Mouse (Mus musculus) kidney, postnatal 0 days (tissue): ENCODE measurements around the gene Pofut2. TPM values are rescaled to one million over a fixed set of nuclear protein-coding genes. Genes with fewer than 3 reads are reported as not detected.
A peak's percentile ranks its signal among the peaks of the same experiment; 100 is the strongest.

ENCODE experiments used
- ATAC-seq: fragments of 200-750 bp; cut with Nextera tagmentation; replicated peaks from 2 replicates; pipeline ENCODE4 v1.8.0; 2017; ENCODE audit warnings: low read depth, moderate number of reproducible peaks, moderate TSS enrichment, moderate library complexity; ENCODE audit not compliant: low FRiP score
- DNase-seq: peaks from one replicate; pipeline ENCODE4 v3.0.0-alpha.2; 2016; ENCODE audit warnings: low spot score
- H3K27ac ChIP-seq: fragments of 300-500 bp; sonication (generic); 2 replicates; pipeline ENCODE4 v1.5.1; 2014; ENCODE audit warnings: mild to moderate bottlenecking
- H3K27me3 ChIP-seq: fragments of 300-500 bp; sonication (generic); 2 replicates; pipeline ENCODE4 v1.6.1; 2014; ENCODE audit warnings: low read length, mixed read lengths; ENCODE audit not compliant: insufficient read depth
- H3K36me3 ChIP-seq: fragments of 300-500 bp; sonication (generic); 2 replicates; pipeline ENCODE4 v1.6.1; 2014; ENCODE audit warnings: low read length, mixed read lengths; ENCODE audit not compliant: insufficient read depth
- H3K4me1 ChIP-seq: fragments of 300-500 bp; sonication (generic); replicated peaks from 2 replicates; pipeline ENCODE4 v1.6.1; 2014; ENCODE audit warnings: antibody characterized with exemption, low read length, mixed read lengths; ENCODE audit not compliant: insufficient read depth
- H3K4me2 ChIP-seq: fragments of 300-500 bp; sonication (generic); 2 replicates; pipeline ENCODE4 v1.6.1; 2014; ENCODE audit warnings: mild to moderate bottlenecking, low read length, moderate library complexity, mixed read lengths
- H3K4me3 ChIP-seq: fragments of 300-500 bp; sonication (generic); replicated peaks from 2 replicates; pipeline ENCODE4 v1.5.1; 2014; ENCODE audit warnings: low read depth, low read length
- H3K9ac ChIP-seq: fragments of 300-500 bp; sonication (generic); 2 replicates; pipeline ENCODE4 v1.6.1; 2014; ENCODE audit warnings: low read depth, low read length
- H3K9me3 ChIP-seq: fragments of 300-500 bp; sonication (generic); replicated peaks from 2 replicates; pipeline ENCODE4 v1.6.1; 2016; ENCODE audit warnings: low read length, inconsistent platforms, mixed read lengths
- CTCF ChIP-seq: IDR thresholded peaks from 2 replicates; pipeline ENCODE4 v1.5.1; 2016; ENCODE audit warnings: antibody characterized with exemption, low read depth, mild to moderate bottlenecking, moderate library complexity
- WGBS: fragments of 180-500 bp; shearing (Covaris S2); extraction: QIAGEN DNeasy Blood & Tissue Kit; methylation state at CpG from one replicate; pipeline ENCODE4 v1.1.7; 2014; 5-methylcytosine and 5-hydroxymethylcytosine counted together
- polyA plus RNA-seq: library from polyadenylated mRNA; unstranded; fragments of >200 nt; fragmentation: Nextera tagmentation; extraction: Ambion mirVana; gene quantifications from 2 replicates; pipeline ENCODE4 v1.2.1, GENCODE M21; 2015

Gene Pofut2
- polyA plus RNA-seq, 1 experiment from 2014 or later, result 96.9 TPM

DNA sequence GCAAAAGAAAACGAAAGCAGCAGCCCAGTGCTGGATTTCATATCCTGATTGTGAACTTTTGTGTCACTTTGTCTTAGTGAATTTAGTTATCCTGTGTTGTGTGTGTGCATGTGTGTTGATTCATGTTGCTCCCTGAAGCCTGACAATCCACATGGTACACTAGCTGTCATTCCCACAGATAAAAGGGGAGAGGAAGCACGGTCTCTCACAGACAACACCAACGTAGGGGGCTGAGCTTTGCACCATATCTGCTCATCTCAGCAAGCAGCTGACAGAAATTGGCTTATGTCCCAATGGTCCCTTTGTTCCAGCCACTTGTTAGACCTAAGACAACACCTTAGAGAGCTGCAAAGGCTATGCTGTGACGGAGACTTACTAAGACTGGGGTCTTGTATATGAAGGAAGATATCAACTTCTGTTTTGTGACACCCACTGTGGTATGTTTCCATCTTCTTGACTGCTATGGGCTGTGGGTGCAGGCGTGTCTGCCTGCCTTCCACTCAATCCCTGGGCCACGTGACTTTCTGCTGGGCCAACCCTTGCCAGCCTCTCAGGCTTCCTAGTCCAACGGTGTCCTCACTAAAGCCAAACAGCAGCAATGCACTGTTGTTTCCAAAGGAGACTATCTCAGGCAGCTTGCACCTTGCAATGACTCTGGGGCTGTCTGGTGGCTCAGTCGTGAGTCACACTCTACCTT, 41.4 kb downstream of the Pofut2 start:
- Histone ChIP-seq H3K9me3 (no peaks in the 10 kb centered on the region), H3K4me3 (no peak overlapping the region), H3K4me2 (no peak overlapping the region), H3K27me3 (no peaks in the 10 kb centered on the region), H3K36me3 (no peaks in the 10 kb centered on the region), H3K4me1 (no peaks in the 10 kb centered on the region), H3K27ac (no peak overlapping the region), H3K9ac (no peak overlapping the region)
- no peak for DNase-seq
- ATAC-seq, result no peak
- WGBS, result 83% methylated on average over 8 of the region's 8 CpGs
- TF ChIP-seq CTCF, result no peak

DNA sequence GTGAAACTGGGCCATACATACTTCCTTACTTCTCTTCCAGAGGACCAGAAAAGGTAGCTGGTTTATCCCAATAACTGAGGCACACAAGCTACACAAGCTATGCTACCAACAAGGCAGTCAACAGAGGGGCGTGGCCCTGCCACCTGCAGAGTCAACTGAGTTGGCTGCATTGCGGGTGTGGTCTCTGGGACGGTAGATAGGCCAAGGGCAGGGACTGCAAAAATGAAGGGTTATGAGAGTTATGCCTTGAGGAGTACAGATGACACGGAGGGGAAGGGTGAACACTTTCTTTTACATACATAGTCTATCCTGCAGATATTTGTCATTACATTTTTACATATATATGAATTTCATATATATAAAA, 41.9 kb downstream of the Pofut2 start:
- 95% methylated on average over 4 of the region's 4 CpGs for WGBS
- DNase-seq (no peak), ATAC-seq (no peak)
- no peak for TF ChIP-seq CTCF
- H3K9me3 ChIP-seq, result no peaks in the 10 kb centered on the region
- H3K36me3 ChIP-seq, result no peaks in the 10 kb centered on the region
- no peaks in the 10 kb centered on the region for H3K4me1 ChIP-seq
- H3K9ac ChIP-seq, result no peak overlapping the region
- no peak overlapping the region for H3K4me2 ChIP-seq
- H3K27me3 ChIP-seq, result no peaks in the 10 kb centered on the region
- H3K27ac ChIP-seq, result no peak overlapping the region
- no peak overlapping the region for H3K4me3 ChIP-seq

DNA sequence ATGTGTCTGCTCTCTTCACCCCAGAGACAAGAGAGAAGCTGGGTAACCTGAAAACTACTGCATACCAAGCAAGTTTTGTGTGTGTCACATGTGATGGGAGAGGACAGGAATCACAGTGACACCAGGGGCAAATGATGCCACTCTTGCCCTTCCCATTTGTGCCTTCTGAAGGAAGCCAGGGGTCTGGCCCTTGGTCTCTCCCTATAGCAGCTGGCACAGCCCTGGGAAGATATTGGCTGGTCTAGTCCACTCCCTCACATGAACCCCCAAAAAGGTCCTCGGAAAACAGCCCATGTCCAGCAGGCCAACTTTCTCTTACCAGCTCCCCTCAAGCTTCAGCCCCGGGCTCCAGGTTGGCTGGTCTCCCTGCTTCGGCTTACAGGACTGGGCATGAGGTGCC, 45.3 kb downstream of the Pofut2 start:
- ATAC-seq, result no peak
- WGBS, result 54% methylated on average over 3 of the region's 3 CpGs
- Histone ChIP-seq H3K27me3 (no peaks in the 10 kb centered on the region), H3K9ac (no peak overlapping the region), H3K27ac (no peak overlapping the region), H3K36me3 (no peaks in the 10 kb centered on the region), H3K4me3 (no peak overlapping the region), H3K9me3 (no peaks in the 10 kb centered on the region), H3K4me2 (no peak overlapping the region), H3K4me1 (no peaks in the 10 kb centered on the region)
- TF ChIP-seq CTCF, result no peak
- no peak for DNase-seq

DNA sequence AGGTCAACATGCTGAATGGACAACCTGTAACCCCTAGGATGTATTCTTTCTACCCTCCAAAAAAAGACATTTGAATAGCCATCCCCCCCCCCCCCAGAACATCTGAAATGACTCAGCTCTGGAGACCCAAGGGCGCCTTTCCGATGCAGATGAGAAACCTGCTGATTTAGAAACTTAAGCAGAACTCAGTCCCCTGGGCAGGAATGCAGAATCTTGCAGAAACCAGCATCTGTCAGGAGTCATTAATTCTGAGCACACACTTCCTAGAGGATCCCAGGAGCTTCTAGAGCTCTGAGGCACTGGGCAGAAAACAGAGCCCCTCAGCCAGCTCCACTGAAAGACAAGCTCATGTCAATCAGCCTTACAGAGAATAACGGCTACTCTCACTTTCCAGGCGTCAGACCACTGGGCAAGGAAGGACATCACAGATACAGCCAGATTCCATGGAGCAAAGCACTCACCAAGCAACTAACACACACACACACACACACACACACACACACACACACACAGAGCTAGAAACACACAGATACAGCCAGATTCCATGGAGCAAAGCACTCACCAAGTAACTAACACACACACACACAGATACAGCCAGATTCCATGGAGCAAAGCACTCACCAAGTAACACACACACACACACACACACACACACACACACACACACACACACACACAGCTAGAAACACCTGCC, 46.0 kb downstream of the Pofut2 start:
- Histone ChIP-seq H3K36me3 (no peaks in the 10 kb centered on the region), H3K4me2 (no peak overlapping the region), H3K4me3 (no peak overlapping the region), H3K9ac (no peak overlapping the region), H3K27ac (no peak overlapping the region), H3K4me1 (no peaks in the 10 kb centered on the region), H3K27me3 (no peaks in the 10 kb centered on the region), H3K9me3 (no peaks in the 10 kb centered on the region)
- peak; percentile 69 for DNase-seq
- ATAC-seq, result no peak
- no peak for TF ChIP-seq CTCF
- 45% methylated on average over 4 of the region's 4 CpGs for WGBS

DNA sequence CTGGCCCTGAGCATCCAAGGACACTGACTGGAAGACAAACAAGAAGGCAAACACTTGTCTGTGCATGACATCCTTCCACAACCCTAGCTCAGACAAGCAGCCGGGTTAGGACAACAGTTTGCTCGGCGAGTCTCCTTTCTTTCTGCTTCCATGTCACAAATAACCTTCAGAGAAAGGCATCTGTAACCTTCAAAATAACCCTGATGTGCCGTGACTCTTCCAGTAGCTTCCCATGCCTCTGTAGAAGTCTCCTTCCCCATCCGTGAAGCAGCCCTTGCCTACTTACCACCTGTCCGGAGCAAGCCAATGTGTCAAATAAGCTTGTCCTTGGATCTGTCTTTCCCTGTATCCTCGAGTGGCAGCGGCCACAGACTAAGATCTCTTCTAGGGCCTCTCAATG, 46.7 kb downstream of the Pofut2 start:
- 82% methylated on average over 8 of the region's 8 CpGs for WGBS
- no peak overlapping the region for H3K4me3 ChIP-seq
- no peak overlapping the region for H3K9ac ChIP-seq
- no peaks in the 10 kb centered on the region for H3K9me3 ChIP-seq
- H3K36me3 ChIP-seq, result no peaks in the 10 kb centered on the region
- no peak overlapping the region for H3K27ac ChIP-seq
- no peak for TF ChIP-seq CTCF
- ATAC-seq (no peak), DNase-seq (no peak)
- no peaks in the 10 kb centered on the region for H3K4me1 ChIP-seq
- no peaks in the 10 kb centered on the region for H3K27me3 ChIP-seq
- no peak overlapping the region for H3K4me2 ChIP-seq

DNA sequence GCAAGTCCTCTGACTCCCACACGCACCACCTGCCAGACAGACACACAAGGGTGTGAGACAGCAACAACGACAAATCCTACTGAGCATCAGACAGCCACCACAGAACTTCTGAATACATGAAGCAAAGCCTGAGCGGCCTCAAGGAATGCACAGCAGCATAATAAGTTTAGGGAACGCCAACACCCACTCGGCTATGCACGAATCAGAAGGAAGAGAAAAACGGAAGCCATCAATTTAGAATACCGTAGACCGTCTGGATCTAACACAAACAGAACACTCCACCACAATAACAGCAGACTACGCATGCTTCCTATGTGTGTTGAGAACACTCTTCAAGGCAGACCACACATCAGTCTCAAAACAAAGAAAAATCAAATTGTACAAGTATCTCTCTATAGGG, 50.0 kb downstream of the Pofut2 start:
- no peak for TF ChIP-seq CTCF
- Histone ChIP-seq H3K4me1 (no peaks in the 10 kb centered on the region), H3K27ac (0 out of 2 replicates have a peak overlapping the region, but pooled peaks have one; percentile 25), H3K36me3 (no peaks in the 10 kb centered on the region), H3K9me3 (no peaks in the 10 kb centered on the region), H3K9ac (0 out of 2 replicates have a peak overlapping the region, but pooled peaks have one; percentile 23), H3K4me2 (no peak overlapping the region), H3K4me3 (no peak overlapping the region), H3K27me3 (no peaks in the 10 kb centered on the region)
- DNase-seq (peak; percentile 80), ATAC-seq (no peak; the same call in 1 of the 2 replicates)
- WGBS, result 42% methylated on average over 10 of the region's 10 CpGs
